Mouse (Mus musculus): ENCODE measurements around the gene Gm44503. TPM values are rescaled to one million over a fixed set of nuclear protein-coding genes. Genes with fewer than 3 reads are reported as not detected.

The Gm44503 gene
- polyA plus RNA-seq, 1 experiment from 2014 or later = not detected

- Histone ChIP-seq H3K9ac (peak within 1 kb of the TSS; percentile 73), H3K4me1 (peaks cover 26% of the 10 kb centered on the region), H3K4me3 (peak within 1 kb of the TSS; percentile 79), H3K27ac (peak within 1 kb of the TSS; percentile 93), H3K9me3 (no peaks in the 10 kb centered on the region), H3K4me2 (replicated peaks) (peak within 1 kb of the TSS; percentile 88), H3K36me3 (peaks cover 9% of the 10 kb centered on the region), H3K27me3 (no peaks in the 10 kb centered on the region)
- WGBS = 31% methylated on average over 6 of the region's 6 CpGs
- ATAC-seq (ENCODE audit: low FRiP score, low read depth) = no peak
These were observed 81.4 kb downstream of the Gm44503 start, which contains the start of gene Pigb for GRCm38 (mm10) chr9:73040080-73040479. Gene Pigb (minus strand): TSS chr9:73040378.

GRCm38 (mm10) chr9:73044146-73045079 lies 85.8 kb downstream of the Gm44503 start, which contains the start of gene Rab27a:
Gene Rab27a (plus strand): TSS chr9:73044854.
- peak; percentile 51; the same call in 1 of the 2 replicates for ATAC-seq (ENCODE audit: low FRiP score, low read depth)
- under 1% methylated on average over 41 of the region's 41 CpGs for WGBS
- peak within 1 kb of the TSS; percentile 74 for H3K9ac ChIP-seq
- H3K4me2 ChIP-seq (replicated peaks) = peak within 1 kb of the TSS; percentile 91
- peak within 1 kb of the TSS; percentile 59 for H3K4me3 ChIP-seq
- no peak within 1 kb of the TSS for H3K27ac ChIP-seq
- H3K27me3 ChIP-seq = no peaks in the 10 kb centered on the region
- peaks cover 24% of the 10 kb centered on the region for H3K4me1 ChIP-seq
- no peaks in the 10 kb centered on the region for H3K9me3 ChIP-seq
- H3K36me3 ChIP-seq = no peaks in the 10 kb centered on the region

DNA sequence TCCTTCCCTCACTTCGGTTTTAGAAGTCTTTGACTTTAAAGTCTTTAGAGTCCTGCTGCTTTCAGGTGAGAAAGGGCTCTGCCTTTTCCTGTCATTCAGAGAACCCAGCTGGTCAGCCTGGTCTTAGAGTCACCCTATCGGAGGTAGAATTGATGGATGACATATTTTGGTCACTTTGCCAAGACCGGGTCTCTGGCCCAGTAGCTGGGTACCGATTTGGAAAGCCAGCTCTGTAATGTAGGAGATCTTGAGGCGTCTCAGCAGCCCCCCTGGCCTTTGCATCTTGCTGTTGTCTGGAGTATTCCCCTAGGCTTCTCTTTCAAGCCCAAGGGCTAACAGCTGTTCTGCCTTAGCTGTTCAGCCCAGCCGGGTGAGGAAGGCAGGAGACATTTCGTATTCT lies 86.6 kb downstream of the Gm44503 start:
- 4% methylated on average over 7 of the region's 7 CpGs for WGBS
- H3K9me3 ChIP-seq = no peaks in the 10 kb centered on the region
- H3K4me1 ChIP-seq = peaks cover 27% of the 10 kb centered on the region
- ATAC-seq (ENCODE audit: low FRiP score, low read depth) = no peak
- peak overlapping the region; percentile 91 for H3K4me2 ChIP-seq (replicated peaks)
- H3K36me3 ChIP-seq = no peaks in the 10 kb centered on the region
- peak overlapping the region; percentile 59 for H3K4me3 ChIP-seq
- H3K27me3 ChIP-seq = no peaks in the 10 kb centered on the region
- H3K9ac ChIP-seq = peak overlapping the region; percentile 74
- no peak overlapping the region for H3K27ac ChIP-seq

DNA sequence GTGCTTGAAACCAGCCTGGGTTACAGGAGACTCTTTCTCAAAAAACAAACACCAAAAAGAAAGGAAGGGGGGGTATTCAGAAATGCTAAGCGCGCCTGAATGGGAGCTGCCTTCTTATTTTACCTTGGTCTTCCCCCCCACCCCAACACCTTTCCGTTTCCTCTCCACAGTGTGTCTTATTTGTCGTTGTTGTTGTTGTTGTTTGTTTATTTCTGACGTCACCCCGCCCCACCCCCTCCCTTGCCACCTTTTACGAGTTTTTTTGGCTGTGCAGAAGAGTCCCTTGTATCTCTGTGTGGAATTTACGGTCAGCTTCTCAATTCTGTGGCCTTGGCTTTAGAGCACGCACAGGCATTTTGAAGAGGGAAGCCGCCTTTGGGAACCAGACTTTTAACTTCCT lies 87.1 kb downstream of the Gm44503 start:
- Histone ChIP-seq H3K4me2 (replicated peaks) (peak overlapping the region; percentile 91), H3K36me3 (no peaks in the 10 kb centered on the region), H3K27ac (no peak overlapping the region), H3K27me3 (no peaks in the 10 kb centered on the region), H3K9me3 (no peaks in the 10 kb centered on the region), H3K4me1 (peaks cover 27% of the 10 kb centered on the region), H3K9ac (peak overlapping the region; percentile 74), H3K4me3 (peak overlapping the region; percentile 59)
- 60% methylated on average over 10 of the region's 10 CpGs for whole genome bisulfite sequencing
- ATAC-seq (ENCODE audit: low FRiP score, low read depth) = no peak

- Histone ChIP-seq H3K4me3 (no peak overlapping the region), H3K27ac (no peak overlapping the region), H3K36me3 (no peaks in the 10 kb centered on the region), H3K9ac (no peak overlapping the region), H3K4me1 (peaks cover 29% of the 10 kb centered on the region), H3K9me3 (no peaks in the 10 kb centered on the region), H3K4me2 (replicated peaks) (no peak overlapping the region), H3K27me3 (no peaks in the 10 kb centered on the region)
- WGBS = 88% methylated on average over 2 of the region's 2 CpGs
- no peak for ATAC-seq (ENCODE audit: low FRiP score, low read depth)
These were observed 89.3 kb downstream of the Gm44503 start for GRCm38 (mm10) chr9:73047906-73048305.

DNA sequence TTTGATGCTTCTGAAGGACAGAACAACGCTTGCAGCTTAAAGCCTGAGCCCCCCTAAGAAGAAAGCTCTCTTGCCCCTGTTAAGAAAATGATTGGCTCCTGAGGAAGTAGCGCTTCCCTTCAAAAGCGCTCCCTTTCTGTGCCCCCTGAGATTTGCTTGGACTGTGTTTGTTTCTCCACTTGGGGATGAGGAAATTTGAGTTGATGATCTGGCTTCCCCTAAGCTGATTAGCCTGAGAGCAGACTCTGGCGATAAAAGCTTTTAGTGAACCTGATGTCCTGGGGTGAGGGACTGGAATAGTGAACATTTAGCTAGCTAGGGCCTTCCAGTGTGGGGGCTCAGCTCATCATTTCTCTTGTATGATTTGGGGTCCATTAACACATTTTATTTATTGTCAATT lies 90.3 kb downstream of the Gm44503 start:
- Histone ChIP-seq H3K4me3 (no peak overlapping the region), H3K9me3 (no peaks in the 10 kb centered on the region), H3K27ac (no peak overlapping the region), H3K9ac (no peak overlapping the region), H3K36me3 (no peaks in the 10 kb centered on the region), H3K27me3 (no peaks in the 10 kb centered on the region), H3K4me2 (replicated peaks) (no peak overlapping the region), H3K4me1 (peaks cover 29% of the 10 kb centered on the region)
- no peak for ATAC-seq (ENCODE audit: low FRiP score, low read depth)
- WGBS = 15% methylated on average over 4 of the region's 4 CpGs

DNA sequence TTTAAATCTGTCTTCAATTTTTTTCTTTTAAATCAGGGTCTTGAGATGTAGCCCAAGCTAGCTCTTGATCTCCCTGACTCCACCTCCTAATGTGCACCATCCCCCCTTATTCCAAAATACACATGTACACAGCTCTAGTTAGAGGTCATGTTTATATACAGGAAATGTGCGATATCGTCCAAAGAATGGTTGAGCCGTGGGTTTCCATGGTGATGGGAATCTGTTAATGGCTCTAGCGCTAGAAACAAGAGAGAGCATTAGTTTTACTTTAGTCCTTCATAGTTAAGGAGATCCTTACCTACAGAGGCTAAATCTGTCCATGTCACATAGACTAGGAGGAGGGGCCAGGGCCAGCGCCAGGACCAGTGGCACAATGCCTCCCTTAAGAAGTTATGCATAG lies 91.2 kb downstream of the Gm44503 start:
- no peak overlapping the region for H3K4me2 ChIP-seq (replicated peaks)
- H3K27ac ChIP-seq = no peak overlapping the region
- WGBS = 66% methylated on average over 5 of the region's 5 CpGs
- H3K9me3 ChIP-seq = no peaks in the 10 kb centered on the region
- H3K4me1 ChIP-seq = peaks cover 22% of the 10 kb centered on the region
- H3K9ac ChIP-seq = no peak overlapping the region
- ATAC-seq (ENCODE audit: low FRiP score, low read depth) = no peak
- H3K36me3 ChIP-seq = no peaks in the 10 kb centered on the region
- no peak overlapping the region for H3K4me3 ChIP-seq
- no peaks in the 10 kb centered on the region for H3K27me3 ChIP-seq

GRCm38 (mm10) chr9:73050606-73051005 lies 92.0 kb downstream of the Gm44503 start:
- no peaks in the 10 kb centered on the region for H3K9me3 ChIP-seq
- H3K36me3 ChIP-seq = no peaks in the 10 kb centered on the region
- no peak overlapping the region for H3K4me3 ChIP-seq
- H3K4me2 ChIP-seq (replicated peaks) = no peak overlapping the region
- peaks cover 21% of the 10 kb centered on the region for H3K4me1 ChIP-seq
- H3K27me3 ChIP-seq = no peaks in the 10 kb centered on the region
- no peak for ATAC-seq (ENCODE audit: low FRiP score, low read depth)
- H3K27ac ChIP-seq = no peak overlapping the region
- peak overlapping the region; percentile 19; the same call in 1 of the 2 replicates for H3K9ac ChIP-seq
- 28% methylated on average over 8 of the region's 8 CpGs for WGBS

GRCm38 (mm10) chr9:73055441-73055911 lies 96.8 kb downstream of the Gm44503 start:
- H3K4me1 ChIP-seq = peaks cover 11% of the 10 kb centered on the region
- no peak for ATAC-seq (ENCODE audit: low FRiP score, low read depth)
- 35% methylated on average over 10 of the region's 10 CpGs for WGBS
- no peak overlapping the region for H3K4me2 ChIP-seq (replicated peaks)
- no peaks in the 10 kb centered on the region for H3K36me3 ChIP-seq
- H3K27me3 ChIP-seq = no peaks in the 10 kb centered on the region
- no peaks in the 10 kb centered on the region for H3K9me3 ChIP-seq
- no peak overlapping the region for H3K9ac ChIP-seq
- no peak overlapping the region for H3K27ac ChIP-seq
- H3K4me3 ChIP-seq = no peak overlapping the region

- no peak overlapping the region for H3K4me2 ChIP-seq (replicated peaks)
- no peaks in the 10 kb centered on the region for H3K9me3 ChIP-seq
- H3K36me3 ChIP-seq = no peaks in the 10 kb centered on the region
- no peak overlapping the region for H3K4me3 ChIP-seq
- H3K9ac ChIP-seq = no peak overlapping the region
- no peak for ATAC-seq (ENCODE audit: low FRiP score, low read depth)
- 85% methylated on average over 4 of the region's 4 CpGs for WGBS
- H3K27ac ChIP-seq = no peak overlapping the region
- H3K4me1 ChIP-seq = peaks cover 17% of the 10 kb centered on the region
- no peaks in the 10 kb centered on the region for H3K27me3 ChIP-seq
These were observed 100.6 kb downstream of the Gm44503 start for GRCm38 (mm10) chr9:73059224-73059623.

GRCm38 (mm10) chr9:73063621-73064290 lies 105.1 kb downstream of the Gm44503 start:
- 6% methylated on average over 15 of the region's 15 CpGs for WGBS
- Histone ChIP-seq H3K9ac (peak overlapping the region; percentile 59), H3K4me2 (replicated peaks) (peak overlapping the region; percentile 64), H3K27ac (peak overlapping the region; percentile 39; the same call in 1 of the 2 replicates), H3K4me3 (peak overlapping the region; percentile 25), H3K27me3 (no peaks in the 10 kb centered on the region), H3K4me1 (peaks cover 21% of the 10 kb centered on the region), H3K36me3 (no peaks in the 10 kb centered on the region), H3K9me3 (no peaks in the 10 kb centered on the region)
- ATAC-seq (ENCODE audit: low FRiP score, low read depth) = 0 out of 2 replicates have a peak, but pooled peaks have one; percentile 53
